Mouse (Mus musculus) limb, embryonic 11.5 days (tissue): ENCODE results near the gene Rag1. TPM values are rescaled to one million over a fixed set of nuclear protein-coding genes. Genes with fewer than 3 reads are reported as not detected.

ENCODE experiments used
- ATAC-seq: fragments of 200-750 bp; cut with Nextera tagmentation; 2 replicates; pipeline ENCODE4 v1.8.0; 2017; ENCODE audit warnings: low read depth; ENCODE audit not compliant: insufficient number of reproducible peaks, low FRiP score, low TSS enrichment
- DNase-seq: peaks from one replicate; pipeline ENCODE4 v3.0.0-alpha.2; 2015; ENCODE audit warnings: low spot score
- H3K27ac ChIP-seq: fragments of 300-500 bp; sonication (generic); replicated peaks from 2 replicates; pipeline ENCODE4 v1.5.1; 2014; ENCODE audit warnings: low read depth, mild to moderate bottlenecking, low read length
- H3K27me3 ChIP-seq: fragments of 300-500 bp; sonication (generic); 2 replicates; pipeline ENCODE4 v1.6.1; 2014; ENCODE audit warnings: mild to moderate bottlenecking, low read length, mixed read lengths; ENCODE audit not compliant: control insufficient read depth, insufficient read depth
- H3K36me3 ChIP-seq: fragments of 300-500 bp; sonication (generic); 2 replicates; pipeline ENCODE4 v1.6.1; 2014; ENCODE audit warnings: mild to moderate bottlenecking, low read length, moderate library complexity, mixed read lengths; ENCODE audit not compliant: control insufficient read depth, insufficient read depth
- H3K4me1 ChIP-seq: fragments of 300-500 bp; sonication (generic); 2 replicates; pipeline ENCODE4 v1.6.1; 2014; ENCODE audit warnings: low read length, mixed read lengths; ENCODE audit not compliant: control insufficient read depth, insufficient read depth
- H3K4me2 ChIP-seq: fragments of 300-500 bp; sonication (generic); 2 replicates; pipeline ENCODE4 v1.6.1; 2014; ENCODE audit warnings: low read depth, mild to moderate bottlenecking, moderate library complexity; ENCODE audit not compliant: severe bottlenecking
- H3K4me3 ChIP-seq: fragments of 300-500 bp; sonication (generic); 2 replicates; pipeline ENCODE4 v1.5.1; 2014; ENCODE audit warnings: low read depth, low read length
- H3K9ac ChIP-seq: fragments of 300-500 bp; sonication (generic); 2 replicates; pipeline ENCODE4 v1.6.1; 2014; ENCODE audit warnings: mild to moderate bottlenecking, low read length
- H3K9me3 ChIP-seq: fragments of 300-500 bp; sonication (generic); 2 replicates; pipeline ENCODE4 v1.6.1; 2016; ENCODE audit warnings: low read length; ENCODE audit not compliant: control insufficient read depth
- WGBS: fragments of 180-500 bp; shearing (Covaris S2); extraction: QIAGEN DNeasy Blood & Tissue Kit; methylation state at CpG from one replicate; pipeline ENCODE4 v1.1.7; 2014; 5-methylcytosine and 5-hydroxymethylcytosine counted together
- polyA plus RNA-seq: library from polyadenylated mRNA; unstranded; fragments of >200 nt; fragmentation: Nextera tagmentation; extraction: Ambion mirVana; gene quantifications from 2 replicates; pipeline ENCODE4 v1.2.1, GENCODE M21; 2014

Gene Rag1
- polyA plus RNA-seq, 1 experiment from 2014 or later, result 0.56 TPM

DNA sequence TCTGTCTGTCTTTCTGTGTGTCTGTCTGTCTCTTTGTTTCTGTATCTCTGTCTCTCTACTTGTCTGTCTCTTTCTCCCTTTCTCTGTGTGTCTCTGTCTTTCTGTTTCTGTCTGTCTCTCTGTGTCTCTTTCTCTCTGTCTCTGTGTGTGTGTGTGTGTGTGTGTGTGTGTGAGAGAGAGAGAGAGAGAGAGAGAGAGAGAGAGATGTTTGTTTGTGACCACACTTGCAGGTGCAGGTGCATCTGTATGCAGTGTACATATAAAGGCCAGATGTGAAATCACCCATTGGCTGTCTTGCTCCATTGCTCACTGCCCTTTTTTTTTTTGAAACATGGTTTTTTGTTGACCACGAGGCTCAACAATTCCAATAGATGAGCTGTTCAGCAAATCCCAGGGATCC, 1.1 kb upstream of the Rag1 start:
- no peak for ATAC-seq

DNA sequence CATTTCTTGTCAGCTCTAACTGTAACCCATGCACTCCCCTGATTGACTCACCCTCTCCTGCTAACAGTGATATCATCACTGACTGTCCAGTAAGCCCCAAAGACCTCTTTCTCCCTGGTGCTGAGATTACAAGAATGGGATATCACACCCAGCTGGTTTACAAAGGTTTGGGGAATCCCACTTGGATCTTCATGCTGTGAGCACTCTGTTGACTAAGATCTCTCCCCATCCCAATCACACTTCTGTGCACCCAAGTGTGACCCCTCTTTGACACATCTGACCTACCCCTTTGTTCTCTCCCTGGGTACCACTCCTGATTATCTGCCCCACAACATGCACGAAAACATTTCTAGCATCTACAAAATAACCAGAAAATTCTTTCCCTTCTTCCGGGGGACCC, 940 bp downstream of the Rag1 start:
- Histone ChIP-seq H3K9ac (no peak overlapping the region), H3K4me1 (peaks cover 5% of the 10 kb centered on the region; the same call in 1 of the 2 replicates), H3K4me3 (no peak overlapping the region), H3K27me3 (no peaks in the 10 kb centered on the region), H3K4me2 (no peak overlapping the region), H3K9me3 (no peaks in the 10 kb centered on the region), H3K36me3 (no peaks in the 10 kb centered on the region), H3K27ac (no peak overlapping the region; the same call in 1 of the 2 replicates)
- DNase-seq, result no peak
- 77% methylated on average over 2 of the region's 2 CpGs for WGBS
- no peak for ATAC-seq

More for the DNA sequence above, 1.1 kb upstream of the Rag1 start:
- no peak overlapping the region for H3K4me3 ChIP-seq
- no peak overlapping the region for H3K4me2 ChIP-seq
- H3K9me3 ChIP-seq, result no peaks in the 10 kb centered on the region
- DNase-seq, result no peak
- no peak overlapping the region for H3K27ac ChIP-seq
- no peak overlapping the region for H3K9ac ChIP-seq
- WGBS, result 68% methylated on average over 1 of the region's 1 CpGs
- no peaks in the 10 kb centered on the region for H3K27me3 ChIP-seq
- H3K4me1 ChIP-seq, result peaks cover 5% of the 10 kb centered on the region; the same call in 1 of the 2 replicates
- H3K36me3 ChIP-seq, result no peaks in the 10 kb centered on the region

DNA sequence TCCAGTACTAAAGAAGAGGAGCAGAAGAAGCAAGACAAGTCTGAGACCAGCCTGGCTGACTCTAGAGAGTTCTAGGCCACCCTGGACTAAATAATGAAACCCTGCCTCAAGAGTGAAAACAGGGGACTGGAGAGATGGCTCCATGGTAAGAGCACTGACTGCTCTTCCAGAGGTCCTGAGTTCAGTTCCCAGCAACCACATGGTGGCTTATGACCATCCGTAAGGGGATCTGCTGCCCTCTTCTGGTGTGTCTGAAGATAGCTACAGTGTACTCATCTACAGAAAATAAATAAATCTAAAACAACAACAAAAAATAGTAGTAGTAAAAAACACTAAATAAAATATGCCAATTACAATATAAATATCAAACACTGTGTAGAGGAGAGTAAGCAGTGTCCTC, 3.5 kb downstream of the Rag1 start:
- Histone ChIP-seq H3K4me1 (peaks cover 5% of the 10 kb centered on the region; the same call in 1 of the 2 replicates), H3K9me3 (no peaks in the 10 kb centered on the region), H3K9ac (no peak overlapping the region), H3K4me2 (no peak overlapping the region), H3K27ac (no peak overlapping the region), H3K36me3 (no peaks in the 10 kb centered on the region), H3K4me3 (no peak overlapping the region), H3K27me3 (no peaks in the 10 kb centered on the region)
- DNase-seq (no peak), ATAC-seq (no peak)
- 94% methylated on average over 1 of the region's 1 CpGs for WGBS

DNA sequence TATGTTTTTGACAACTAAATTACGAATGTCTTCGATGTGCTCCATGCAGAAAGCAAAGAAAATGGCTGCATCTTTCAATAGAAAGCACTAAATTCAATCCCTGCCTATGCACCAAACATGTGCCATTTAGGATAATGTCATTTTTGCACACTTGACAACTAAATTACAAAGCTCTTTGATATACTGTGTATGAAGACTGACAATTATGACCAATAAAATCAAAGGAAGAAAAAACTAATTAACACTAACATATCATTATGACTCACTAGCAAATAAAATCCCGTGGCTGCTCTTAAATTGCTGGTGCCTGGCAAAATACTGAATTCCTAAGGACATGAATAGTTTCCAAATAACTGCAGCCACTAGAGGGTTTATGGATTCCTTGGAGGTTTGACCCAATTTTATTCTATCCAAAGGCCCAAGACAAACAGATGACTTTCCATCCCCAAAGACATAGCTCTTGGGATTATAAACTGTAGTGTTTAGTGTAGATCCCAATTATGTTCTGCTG, 9.4 kb downstream of the Rag1 start:
- no peaks in the 10 kb centered on the region for H3K27me3 ChIP-seq
- ATAC-seq (no peak), DNase-seq (no peak)
- no peak overlapping the region for H3K27ac ChIP-seq
- H3K4me1 ChIP-seq, result peaks cover 5% of the 10 kb centered on the region; the same call in 1 of the 2 replicates
- H3K36me3 ChIP-seq, result no peaks in the 10 kb centered on the region
- 69% methylated on average over 3 of the region's 3 CpGs for WGBS
- no peak overlapping the region for H3K9ac ChIP-seq
- H3K9me3 ChIP-seq, result no peaks in the 10 kb centered on the region
- no peak overlapping the region for H3K4me2 ChIP-seq
- no peak overlapping the region for H3K4me3 ChIP-seq

DNA sequence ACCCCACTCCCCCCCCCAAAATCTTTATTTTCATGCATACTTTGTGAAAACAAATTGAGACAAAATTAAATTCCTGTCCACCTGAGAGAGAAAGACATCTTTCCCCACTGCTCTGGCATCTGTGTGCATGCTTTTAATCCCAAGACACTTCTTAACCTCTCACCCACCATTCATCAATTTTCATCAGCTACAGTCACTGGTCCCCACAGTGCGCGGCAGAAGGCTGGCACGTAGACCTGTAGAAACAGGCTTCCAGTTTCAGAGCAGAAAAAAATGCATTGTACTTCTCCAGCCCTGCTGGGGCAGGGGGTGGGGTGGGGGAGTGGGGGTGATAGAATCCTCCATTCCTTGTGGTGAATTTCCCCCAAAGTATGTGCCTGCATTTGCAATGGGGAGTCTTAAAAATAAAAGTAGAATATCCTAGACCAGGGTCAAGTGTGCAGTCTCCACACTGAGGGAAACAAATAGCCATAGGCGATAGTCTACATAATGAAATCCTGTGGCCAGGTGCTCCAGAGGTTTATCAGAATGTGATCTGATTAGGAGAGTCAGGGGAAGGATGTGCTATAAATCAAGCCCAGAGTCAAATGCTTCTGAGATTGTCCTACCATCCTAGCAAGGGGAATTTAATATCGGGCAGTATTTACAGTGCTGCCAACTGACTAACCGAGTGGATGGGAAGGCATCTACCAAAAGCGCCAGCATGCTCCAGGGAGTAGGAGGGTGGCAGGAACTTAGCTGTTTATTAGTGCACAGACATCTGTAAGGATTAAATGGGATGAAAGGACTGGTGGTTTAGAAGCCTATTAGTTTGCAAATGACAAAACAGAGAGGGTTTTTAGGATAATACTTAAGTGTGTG, 10.1 kb downstream of the Rag1 start:
- no peak for DNase-seq
- Histone ChIP-seq H3K4me2 (no peak overlapping the region), H3K9me3 (no peaks in the 10 kb centered on the region), H3K4me1 (peaks cover 5% of the 10 kb centered on the region; the same call in 1 of the 2 replicates), H3K36me3 (no peaks in the 10 kb centered on the region), H3K4me3 (no peak overlapping the region), H3K9ac (no peak overlapping the region), H3K27me3 (no peaks in the 10 kb centered on the region), H3K27ac (no peak overlapping the region)
- peak; percentile 76 for ATAC-seq
- 42% methylated on average over 7 of the region's 7 CpGs for WGBS

DNA sequence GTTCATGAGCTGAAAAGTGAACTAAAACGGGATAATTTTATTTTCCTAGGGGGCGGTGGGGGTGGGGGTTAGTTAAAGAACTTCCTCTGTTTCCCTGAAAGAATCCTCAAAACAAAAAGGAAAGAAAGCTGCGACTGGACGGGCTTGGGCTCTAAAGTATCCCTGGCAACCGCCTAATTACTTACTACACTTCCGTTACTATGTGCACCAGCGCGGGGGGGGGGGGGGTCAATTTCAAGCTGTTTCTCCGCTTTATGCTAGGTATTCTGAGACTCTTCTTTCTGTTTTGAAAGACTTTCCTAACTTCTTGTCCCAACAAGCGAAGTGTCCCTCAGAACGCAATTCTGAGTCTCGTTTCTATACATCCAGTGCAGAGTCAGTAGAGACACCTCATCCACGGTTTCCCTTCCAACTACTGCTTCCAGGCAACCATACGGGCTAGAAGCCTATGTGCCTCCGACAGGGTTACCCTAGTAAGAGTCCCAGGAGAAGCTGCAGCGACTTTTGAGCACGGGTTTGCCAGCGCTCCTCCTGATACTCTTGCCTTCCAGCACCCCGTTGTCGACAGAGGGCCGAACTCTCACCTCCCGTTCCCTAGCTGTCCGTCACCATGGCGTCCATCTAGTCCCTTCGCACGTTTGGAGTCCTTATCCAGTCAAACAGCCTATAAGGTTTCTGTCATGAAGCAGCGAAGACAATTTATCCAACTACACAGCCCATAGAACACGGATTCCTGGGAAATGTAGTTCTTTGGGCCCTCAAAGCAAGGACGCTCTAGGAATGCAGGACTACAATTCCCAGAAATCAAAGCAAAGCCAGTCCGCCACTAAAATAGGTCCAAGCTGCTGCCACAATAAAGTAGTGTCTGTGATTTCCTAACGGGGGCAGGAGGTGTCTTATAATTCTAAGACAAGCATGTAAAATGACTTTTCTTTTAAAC, 20.7 kb downstream of the Rag1 start:
- H3K4me3 ChIP-seq, result peak overlapping the region; percentile 58
- H3K27ac ChIP-seq, result no peak overlapping the region
- no peaks in the 10 kb centered on the region for H3K9me3 ChIP-seq
- ATAC-seq (peak; percentile 95), DNase-seq (peak; percentile 82)
- WGBS, result 2% methylated on average over 31 of the region's 31 CpGs
- peak overlapping the region; percentile 35 for H3K9ac ChIP-seq
- no peaks in the 10 kb centered on the region for H3K27me3 ChIP-seq
- no peaks in the 10 kb centered on the region for H3K36me3 ChIP-seq
- H3K4me2 ChIP-seq, result peak overlapping the region; percentile 59
- no peaks in the 10 kb centered on the region for H3K4me1 ChIP-seq

DNA sequence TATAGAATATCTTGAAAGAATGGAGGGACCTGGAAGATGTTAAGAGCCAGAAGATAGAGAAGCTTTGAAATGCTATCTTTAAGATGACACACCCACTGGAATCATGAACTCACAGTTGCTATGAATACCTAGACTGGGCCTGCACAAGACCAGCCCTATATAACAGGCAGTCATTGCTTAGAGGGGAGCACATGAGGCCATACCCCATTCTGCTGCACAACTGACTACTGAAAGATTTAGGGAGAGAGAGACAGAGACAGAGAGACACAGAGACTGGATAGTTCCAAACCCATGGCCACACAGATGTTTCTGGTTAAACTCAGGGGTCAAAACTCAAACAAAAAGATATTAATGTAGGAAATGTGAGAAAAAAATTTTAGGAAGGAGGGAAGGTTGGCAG, 22.1 kb downstream of the Rag1 start:
- ATAC-seq (no peak), DNase-seq (no peak)
- Histone ChIP-seq H3K9me3 (no peaks in the 10 kb centered on the region), H3K4me1 (no peaks in the 10 kb centered on the region), H3K4me2 (no peak overlapping the region), H3K4me3 (no peak overlapping the region), H3K27me3 (no peaks in the 10 kb centered on the region), H3K27ac (no peak overlapping the region), H3K9ac (no peak overlapping the region), H3K36me3 (no peaks in the 10 kb centered on the region)

DNA sequence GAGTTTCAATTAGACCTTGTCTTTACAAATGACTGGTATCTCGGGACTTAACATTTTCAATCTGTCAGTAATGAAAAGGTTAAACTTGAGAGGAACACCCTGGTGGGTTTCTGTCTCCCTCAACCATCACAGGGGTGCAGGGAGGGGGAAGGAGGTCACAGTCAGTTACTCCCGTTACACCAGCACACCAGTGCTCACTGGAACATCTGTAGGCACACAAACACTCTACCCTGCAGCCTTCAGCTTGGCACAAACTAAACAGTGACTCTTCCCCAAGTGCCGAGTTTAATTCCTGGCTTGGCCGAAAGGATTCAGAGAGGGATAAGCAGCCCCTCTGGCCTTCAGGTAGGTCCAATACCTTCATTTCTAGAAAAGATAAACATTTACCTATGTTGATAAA, 24.8 kb downstream of the Rag1 start, which contains the start of gene Rag2:
Rag2 (plus strand) TSS at position 193 of the 400 bp plus-strand sequence.
- WGBS, result 63% methylated on average over 4 of the region's 4 CpGs
- H3K4me1 ChIP-seq, result no peaks in the 10 kb centered on the region

More for the DNA sequence above, 24.8 kb downstream of the Rag1 start, which contains the start of gene Rag2:
- H3K27ac ChIP-seq, result no peak within 1 kb of the TSS
- no peaks in the 10 kb centered on the region for H3K27me3 ChIP-seq
- no peak within 1 kb of the TSS for H3K4me3 ChIP-seq
- H3K9me3 ChIP-seq, result no peaks in the 10 kb centered on the region
- no peaks in the 10 kb centered on the region for H3K36me3 ChIP-seq
- no peak for ATAC-seq
- no peak for DNase-seq
- no peak within 1 kb of the TSS for H3K4me2 ChIP-seq
- no peak within 1 kb of the TSS for H3K9ac ChIP-seq
